Comparison of ENCODE assay signal across 8 mouse cellular contexts in genomic region chr2:77401438-77402235, GRCm38 (mm10).
DNase-seq lines count a peak whose midpoint lies in the region; ATAC-seq and TF ChIP-seq lines count a peak whose summit lies in the region.

No protein-coding gene starts in this region.

- TF ChIP-seq EP300 in liver, embryonic 14.5 days (IDR thresholded peaks at IDR 0.05; ENCODE audit: low read depth), result no peak
- TF ChIP-seq EP300 in stomach, postnatal 0 days (optimal IDR thresholded peaks at IDR 0.05), result no peak

- 0 out of 2 replicates have a peak overlapping the region, but pooled peaks have one; percentile 10 for H3K9ac ChIP-seq in hindbrain, postnatal 0 days (replicated peaks; ENCODE audit: low read length)
- H3K9ac ChIP-seq in liver, embryonic 14.5 days (replicated peaks), result no peak overlapping the region
- 0 out of 2 replicates have a peak overlapping the region, but pooled peaks have one; percentile 18 for H3K9ac ChIP-seq in stomach, postnatal 0 days (ENCODE audit: low read length)

- H3K27me3 ChIP-seq in hindbrain, postnatal 0 days (ENCODE audit: insufficient read depth, low read length), result no peaks in the 10 kb centered on the region
- no peaks in the 10 kb centered on the region for H3K27me3 ChIP-seq in liver, embryonic 14.5 days (ENCODE audit: control insufficient read depth, insufficient read depth, low read length)
- no peaks in the 10 kb centered on the region for H3K27me3 ChIP-seq in stomach, postnatal 0 days (ENCODE audit: control insufficient read depth, insufficient read depth, low read length)

- no peaks in the 10 kb centered on the region for H3K36me3 ChIP-seq in hindbrain, postnatal 0 days (ENCODE audit: insufficient read depth, low read length)
- H3K36me3 ChIP-seq in liver, embryonic 14.5 days (replicated peaks; ENCODE audit: control insufficient read depth, insufficient read depth, low read depth), result no peaks in the 10 kb centered on the region
- H3K36me3 ChIP-seq in stomach, postnatal 0 days (ENCODE audit: control insufficient read depth, insufficient read depth, low read length), result no peaks in the 10 kb centered on the region

- WGBS in hindbrain, postnatal 0 days, result 6% methylated on average over 13 of the region's 13 CpGs
- WGBS in liver, embryonic 14.5 days (ENCODE audit: insufficient replicate concordance), result 10% methylated on average over 13 of the region's 13 CpGs
- 7% methylated on average over 13 of the region's 13 CpGs for WGBS in stomach, postnatal 0 days

- ATAC-seq in hindbrain, postnatal 0 days, result peak; percentile 80
- no peak for ATAC-seq in liver, embryonic 14.5 days (ENCODE audit: insufficient read depth)
- no peak for ATAC-seq in stomach, postnatal 0 days (ENCODE audit: low FRiP score, low TSS enrichment)
- no peak for ATAC-seq in erythroid progenitor cell, adult 5-6 weeks (replicated peaks; ENCODE audit: low FRiP score, poor library complexity, severe bottlenecking)

- H3K9me3 ChIP-seq in hindbrain, postnatal 0 days (ENCODE audit: low read length), result no peaks in the 10 kb centered on the region
- no peaks in the 10 kb centered on the region for H3K9me3 ChIP-seq in liver, embryonic 14.5 days (ENCODE audit: control insufficient read depth, low read length)
- H3K9me3 ChIP-seq in stomach, postnatal 0 days (ENCODE audit: control insufficient read depth, low read length), result no peaks in the 10 kb centered on the region

- no peaks in the 10 kb centered on the region for H3K4me1 ChIP-seq in hindbrain, postnatal 0 days (ENCODE audit: insufficient read depth, low read length)
- no peaks in the 10 kb centered on the region for H3K4me1 ChIP-seq in liver, embryonic 14.5 days (replicated peaks; ENCODE audit: control insufficient read depth in 2 of 2, insufficient read depth in 2 of 2, low read length in 1 of 2)
- H3K4me1 ChIP-seq in stomach, postnatal 0 days (replicated peaks; ENCODE audit: control insufficient read depth, insufficient read depth), result no peaks in the 10 kb centered on the region; the same call in 1 of the 2 replicates

- no peak overlapping the region for H3K4me3 ChIP-seq in hindbrain, postnatal 0 days (ENCODE audit: low read length)
- H3K4me3 ChIP-seq in liver, embryonic 14.5 days (ENCODE audit: insufficient read depth in 1 of 2, low read depth in 2 of 2, low read length in 2 of 2), result no peak overlapping the region
- peak overlapping the region; percentile 13; the same call in 1 of the 2 replicates for H3K4me3 ChIP-seq in stomach, postnatal 0 days (ENCODE audit: low read depth, low read length)

- peak overlapping the region; percentile 50 for H3K4me2 ChIP-seq in hindbrain, postnatal 0 days (ENCODE audit: low read depth, low read length)
- 0 out of 2 replicates have a peak overlapping the region, but pooled peaks have one; percentile 6 for H3K4me2 ChIP-seq in liver, embryonic 14.5 days (ENCODE audit: low read depth)
- peak overlapping the region; percentile 42 for H3K4me2 ChIP-seq in stomach, postnatal 0 days (replicated peaks; ENCODE audit: low read depth)

- TF ChIP-seq CTCF in hindbrain, postnatal 0 days (IDR thresholded peaks at IDR 0.05; ENCODE audit: low read depth), result peak; percentile 50
- TF ChIP-seq CTCF in liver, embryonic 14.5 days (IDR thresholded peaks at IDR 0.05; ENCODE audit: low read depth), result 0 out of 2 replicates have a peak, but pooled peaks have one; percentile 4
- peak; percentile 48 for TF ChIP-seq CTCF in stomach, postnatal 0 days (IDR thresholded peaks at IDR 0.05; ENCODE audit: low read depth)

- peak; percentile 11 to 25 for DNase-seq in right cerebral cortex, adult 2 months (ENCODE audit: low spot score in 2 of 2)
- no peak for DNase-seq in right cerebral cortex, adult 18-20 months
- DNase-seq in embryo, embryonic 9.5 days (ENCODE audit: extremely low spot score), result peak; percentile 52
- DNase-seq in hindbrain, postnatal 0 days (ENCODE audit: low spot score), result peak; percentile 68
- no peak for DNase-seq in liver, embryonic 14.5 days (ENCODE audit: low read depth in 3 of 3, low spot score in 3 of 3)
- no peak for DNase-seq in stomach, postnatal 0 days (ENCODE audit: low spot score)
- no peak for DNase-seq in urinary bladder, adult 18-20 months (ENCODE audit: low spot score in 2 of 2)

- no peak overlapping the region for H3K27ac ChIP-seq in hindbrain, postnatal 0 days
- no peak overlapping the region for H3K27ac ChIP-seq in liver, embryonic 14.5 days
- H3K27ac ChIP-seq in stomach, postnatal 0 days (replicated peaks), result no peak overlapping the region

Comparison
In these comparisons a context has a peak if more than half of its experiments do, and no peak if none do; other contexts are left out.
1. DNase-seq: peak in right cerebral cortex, adult 2 months (2 of 2), embryo, embryonic 9.5 days (single experiment) and hindbrain, postnatal 0 days (single experiment); none in right cerebral cortex, adult 18-20 months (single experiment), liver, embryonic 14.5 days (0 of 3), stomach, postnatal 0 days (single experiment) and urinary bladder, adult 18-20 months (0 of 2).
2. Peak in every context shown above with its lines, with median percentiles within 50 percentile points of each other: H3K4me2 ChIP-seq and CTCF ChIP-seq.